Mouse (Mus musculus) bone marrow macrophage, adult 2 months (primary cell): Measurements from ENCODE around the gene Ppp1r12a. TPM values are rescaled to one million over a fixed set of nuclear protein-coding genes. Genes with fewer than 3 reads are reported as not detected.

Experiments used
- H3K27ac ChIP-seq: 2 replicates; pipeline ENCODE4 v1.5.1; 2012; ENCODE audit warnings: low read depth, low read length; ENCODE audit not compliant: insufficient read depth
- H3K4me1 ChIP-seq: 2 replicates; pipeline ENCODE4 v1.6.1; 2012; ENCODE audit warnings: low read length; ENCODE audit not compliant: control insufficient read depth, insufficient read depth
- H3K4me3 ChIP-seq: 2 replicates; pipeline ENCODE4 v1.5.1; 2012; ENCODE audit warnings: mild to moderate bottlenecking, low read length, moderate library complexity; ENCODE audit not compliant: insufficient read depth
- CTCF ChIP-seq: IDR thresholded peaks from 2 replicates; pipeline ENCODE4 v1.5.1; 2012; ENCODE audit warnings: low read depth, mild to moderate bottlenecking, low read length, moderate library complexity
- POLR2A ChIP-seq: IDR thresholded peaks from 2 replicates; pipeline ENCODE4 v1.6.1; 2012; ENCODE audit warnings: mild to moderate bottlenecking, low read depth, low read length, borderline replicate concordance
- polyA plus RNA-seq: library from polyadenylated mRNA; stranded (reverse); fragments of >200 nt; gene quantifications from 2 replicates; pipeline ENCODE4 v1.2.4, GENCODE M21; 2012; ENCODE audit not compliant: missing spikeins, insufficient read depth, insufficient read length

Ppp1r12a gene
- polyA plus RNA-seq, 1 experiment, result 84.8 TPM

DNA sequence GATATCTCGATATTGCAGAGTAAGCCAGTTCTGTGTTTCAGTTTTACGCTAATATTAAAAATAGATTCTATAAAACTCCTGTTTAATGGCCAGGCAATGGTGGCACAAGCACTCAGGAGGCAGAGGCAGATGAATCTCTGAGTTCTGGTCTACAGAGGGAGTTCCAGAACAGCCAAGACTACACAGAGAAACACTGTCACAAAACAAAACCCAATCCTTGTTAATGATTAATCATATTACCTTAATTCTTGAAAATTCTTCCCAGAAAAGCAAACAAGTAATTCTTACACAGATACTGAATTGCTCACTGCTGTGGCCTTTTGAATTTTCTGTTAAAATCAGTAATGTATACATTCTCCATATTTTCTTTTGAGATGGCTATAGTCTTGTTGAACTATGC lies 37.0 kb downstream of the Ppp1r12a start:
- H3K4me1 ChIP-seq, result peaks cover 9% of the 10 kb centered on the region

DNA sequence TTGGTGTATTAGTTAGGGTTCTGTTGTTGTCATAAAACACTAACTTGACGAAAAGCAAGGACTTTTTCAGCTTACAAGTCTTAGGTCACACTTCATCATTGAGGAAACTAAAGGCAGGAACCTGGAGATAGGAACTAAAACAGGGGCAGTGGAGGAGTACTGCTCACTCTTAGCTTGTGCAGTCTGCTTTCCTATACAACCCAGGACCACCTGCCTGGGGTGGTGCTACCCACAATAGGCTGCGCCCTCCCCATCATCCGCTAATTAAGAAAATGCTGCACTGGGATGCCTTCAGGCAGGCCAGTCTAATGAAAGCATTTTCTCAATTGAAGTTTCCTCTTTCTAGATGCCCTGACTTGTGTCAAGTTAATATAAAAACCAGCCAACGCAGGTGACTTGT lies 40.1 kb downstream of the Ppp1r12a start:
- Histone ChIP-seq H3K4me3 (no peak overlapping the region), H3K4me1 (peaks cover 8% of the 10 kb centered on the region), H3K27ac (no peak overlapping the region)
- no peak for TF ChIP-seq CTCF
- no peak for TF ChIP-seq POLR2A

More for the DNA sequence above, 37.0 kb downstream of the Ppp1r12a start:
- Histone ChIP-seq H3K27ac (no peak overlapping the region), H3K4me3 (no peak overlapping the region)
- TF ChIP-seq CTCF (no peak), POLR2A (no peak)

DNA sequence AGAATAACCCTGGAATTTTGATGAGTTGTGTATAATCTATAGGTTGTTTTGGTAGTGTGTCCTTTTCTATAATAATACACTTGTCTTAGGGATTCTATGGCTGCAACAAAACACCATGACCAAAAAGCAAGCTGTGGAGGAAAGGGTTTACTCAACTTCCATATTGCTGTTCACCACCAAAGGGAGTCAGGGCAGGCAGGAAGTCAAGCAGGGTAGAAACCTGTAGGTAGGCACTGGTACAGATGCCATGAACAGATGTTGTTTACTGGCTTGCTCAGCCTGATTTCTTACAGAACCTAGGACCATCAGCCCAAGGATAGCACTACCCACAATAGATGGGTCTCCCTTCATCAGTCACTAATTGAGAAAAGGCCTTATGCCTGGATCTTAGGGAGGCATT lies 41.4 kb downstream of the Ppp1r12a start:
- H3K27ac ChIP-seq, result no peak overlapping the region
- no peak overlapping the region for H3K4me3 ChIP-seq
- no peak for TF ChIP-seq POLR2A
- no peak for TF ChIP-seq CTCF
- peaks cover 10% of the 10 kb centered on the region for H3K4me1 ChIP-seq

DNA sequence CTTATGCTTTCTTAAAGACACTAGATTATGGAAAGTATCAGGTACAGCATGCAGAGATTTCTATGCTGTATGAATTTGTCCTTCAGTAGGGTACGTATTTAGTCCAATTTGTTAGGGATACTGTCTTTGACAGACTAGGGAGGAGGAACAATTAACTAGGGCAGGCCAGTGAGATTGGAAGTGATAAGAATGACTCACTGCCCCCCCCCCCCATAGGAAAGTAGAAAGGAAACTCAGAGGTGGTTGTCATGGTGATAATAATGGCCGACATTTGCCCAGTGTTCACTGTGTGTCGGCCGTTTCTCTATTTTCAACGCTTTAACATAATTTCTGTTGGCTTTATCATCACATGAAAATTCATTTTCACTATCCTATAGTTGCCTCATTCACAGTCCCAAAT lies 47.4 kb downstream of the Ppp1r12a start:
- no peak overlapping the region for H3K4me3 ChIP-seq

DNA sequence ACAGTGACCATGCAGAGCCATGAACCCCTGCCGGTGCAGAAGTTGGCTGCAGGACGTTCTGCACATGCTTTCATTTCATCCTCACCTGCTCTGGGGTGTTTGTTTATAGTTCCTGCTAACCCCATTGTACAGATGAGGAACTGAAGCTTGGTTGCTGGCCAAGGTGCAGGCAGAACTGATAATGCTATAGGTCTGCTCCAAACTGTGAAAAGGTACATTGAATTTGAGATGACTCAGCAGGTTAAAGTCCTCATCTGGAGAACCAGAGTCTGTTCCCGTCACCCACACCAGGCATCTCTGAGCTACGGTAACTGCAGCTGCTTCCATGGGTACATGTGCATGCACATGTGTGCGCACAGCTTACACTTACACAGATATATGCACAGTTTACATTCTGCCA lies 62.4 kb downstream of the Ppp1r12a start:
- TF ChIP-seq CTCF (no peak), POLR2A (no peak)
- no peak overlapping the region for H3K4me3 ChIP-seq
- no peaks in the 10 kb centered on the region for H3K4me1 ChIP-seq
- H3K27ac ChIP-seq, result no peak overlapping the region

More for the DNA sequence above, 47.4 kb downstream of the Ppp1r12a start:
- no peak for TF ChIP-seq POLR2A
- TF ChIP-seq CTCF, result no peak
- H3K4me1 ChIP-seq, result 0 out of 2 replicates have a peak, but pooled peaks cover 3% of the 10 kb centered on the region
- H3K27ac ChIP-seq, result no peak overlapping the region

DNA sequence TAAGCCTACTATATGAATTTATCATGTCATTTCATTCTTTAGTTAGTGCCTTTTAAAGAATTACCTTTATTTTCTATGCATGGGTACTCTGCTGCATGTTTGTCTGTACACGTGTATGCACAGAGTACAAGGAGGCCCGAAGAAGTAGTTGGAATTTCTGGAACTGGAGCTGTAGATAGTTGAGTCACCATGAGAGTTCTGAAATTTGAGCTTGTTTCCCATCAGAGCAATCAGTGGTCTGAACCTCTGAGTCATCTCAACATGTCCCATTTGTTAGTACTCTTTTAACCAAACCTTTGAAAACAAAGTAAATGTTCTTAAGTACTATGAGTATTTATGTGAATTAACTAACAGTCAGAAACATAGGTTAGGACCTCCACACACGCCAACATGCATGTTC lies 75.1 kb downstream of the Ppp1r12a start:
- TF ChIP-seq CTCF (no peak), POLR2A (no peak)
- Histone ChIP-seq H3K4me3 (no peak overlapping the region), H3K4me1 (no peaks in the 10 kb centered on the region), H3K27ac (no peak overlapping the region)

DNA sequence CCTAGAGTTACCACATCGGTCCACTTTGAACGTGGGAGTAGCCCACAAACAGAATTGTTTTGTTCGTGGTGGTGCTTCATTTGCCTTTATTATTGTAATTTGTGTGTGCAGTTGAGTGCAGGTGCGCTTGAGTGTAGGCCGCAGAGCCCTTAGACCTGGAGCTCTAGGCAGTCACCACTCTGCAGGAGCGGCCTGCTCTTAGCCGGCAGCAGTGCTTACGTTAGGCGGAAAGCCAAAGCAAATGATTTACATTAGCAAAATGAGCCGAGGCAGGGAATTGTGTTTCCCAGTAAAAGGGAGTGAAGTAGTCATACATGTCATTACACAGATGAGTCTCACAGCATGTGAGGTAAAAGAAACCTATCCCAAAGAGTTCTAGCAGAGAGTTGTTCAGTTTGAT lies 77.1 kb downstream of the Ppp1r12a start:
- H3K27ac ChIP-seq, result no peak overlapping the region
- H3K4me3 ChIP-seq, result no peak overlapping the region
- TF ChIP-seq CTCF (no peak), POLR2A (no peak)
- H3K4me1 ChIP-seq, result no peaks in the 10 kb centered on the region

DNA sequence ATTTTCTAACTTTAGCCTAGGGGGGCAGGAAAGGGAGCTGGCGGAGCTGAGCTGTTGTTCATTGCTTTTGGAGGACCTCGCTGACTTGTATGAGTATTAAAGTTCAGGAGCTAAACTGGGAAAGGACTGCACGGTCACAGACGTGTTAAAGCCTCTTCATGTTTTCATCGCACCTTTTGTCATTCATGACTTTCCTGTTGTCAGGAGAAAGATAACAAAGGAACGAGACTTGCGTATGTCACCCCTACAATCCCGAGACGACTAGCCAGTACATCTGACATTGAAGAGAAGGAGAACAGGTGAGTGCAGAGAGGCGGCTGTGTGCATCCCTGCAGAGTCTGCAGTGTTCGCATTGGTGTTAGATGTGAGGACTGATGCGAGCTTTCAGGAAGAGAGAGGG lies 88.7 kb downstream of the Ppp1r12a start:
- Histone ChIP-seq H3K27ac (no peak overlapping the region), H3K4me3 (no peak overlapping the region), H3K4me1 (no peaks in the 10 kb centered on the region)
- TF ChIP-seq POLR2A (no peak), CTCF (no peak)

DNA sequence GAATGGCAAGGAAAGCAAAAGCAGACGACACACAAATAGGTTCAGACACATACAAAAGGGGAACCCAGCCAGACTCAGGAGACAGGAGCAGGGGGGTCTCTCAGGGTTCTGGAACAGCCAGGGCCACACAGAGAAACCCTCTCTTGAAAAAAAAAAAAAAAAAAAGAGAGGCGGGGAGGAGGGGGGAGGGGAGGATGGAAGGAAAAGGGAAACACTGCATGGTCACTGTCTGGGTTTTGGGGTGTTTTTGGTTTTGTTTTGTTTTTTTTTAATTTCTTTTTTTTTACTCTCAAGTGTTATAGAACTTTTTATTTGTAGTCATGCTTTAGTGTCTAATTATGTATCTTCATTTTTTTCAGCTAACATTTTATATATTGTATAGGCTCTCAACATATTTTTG lies 89.2 kb downstream of the Ppp1r12a start:
- Histone ChIP-seq H3K4me3 (no peak overlapping the region), H3K4me1 (no peaks in the 10 kb centered on the region), H3K27ac (no peak overlapping the region)
- no peak for TF ChIP-seq CTCF
- no peak for TF ChIP-seq POLR2A

DNA sequence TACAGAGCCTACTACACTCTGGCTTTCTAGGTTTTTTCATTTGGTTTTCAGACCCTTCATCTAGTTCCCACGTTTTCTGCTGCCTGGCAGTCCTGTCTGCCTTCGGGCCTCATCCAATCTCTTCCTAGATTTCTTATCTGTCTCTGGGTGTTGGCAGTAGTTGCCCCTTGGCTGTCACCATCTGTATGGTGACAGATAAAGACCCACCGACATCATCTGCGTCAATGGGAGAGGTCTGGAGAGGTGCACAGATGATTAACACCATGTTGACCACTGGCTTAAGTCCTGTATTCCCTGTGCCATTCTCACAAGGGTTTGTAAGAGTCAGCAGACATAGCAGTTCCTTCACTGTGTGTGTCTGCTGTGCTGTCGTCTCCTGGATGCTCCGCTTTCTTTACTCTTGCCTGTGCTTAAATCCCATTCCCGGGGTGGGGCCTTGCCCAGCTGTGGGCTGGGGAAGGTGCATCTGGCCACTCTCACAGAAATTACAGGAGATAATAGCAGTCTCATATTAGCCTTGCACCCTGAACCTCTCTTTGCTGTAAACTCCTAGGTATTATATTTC lies 93.9 kb downstream of the Ppp1r12a start:
- TF ChIP-seq CTCF (no peak), POLR2A (no peak)
- Histone ChIP-seq H3K27ac (no peak overlapping the region), H3K4me3 (no peak overlapping the region), H3K4me1 (peaks cover 4% of the 10 kb centered on the region)

DNA sequence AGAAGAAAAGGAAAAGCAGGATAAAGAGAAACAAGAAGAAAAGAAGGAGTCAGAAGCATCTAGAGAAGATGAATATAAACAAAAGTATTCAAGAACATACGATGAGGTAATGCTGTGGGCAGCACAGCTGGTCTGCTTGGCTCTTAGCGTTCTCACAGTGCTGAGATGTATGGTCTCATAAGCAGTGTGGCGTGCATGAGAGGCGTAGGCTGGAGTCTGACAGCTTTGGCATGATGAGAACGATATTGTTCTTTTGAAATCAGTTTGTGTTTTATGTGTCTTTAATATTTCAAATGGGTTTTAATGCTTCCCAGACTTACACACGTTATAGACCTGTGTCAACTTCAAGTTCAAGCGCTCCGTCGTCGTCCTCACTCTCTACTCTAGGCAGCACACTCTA lies 98.9 kb downstream of the Ppp1r12a start:
- H3K27ac ChIP-seq, result no peak overlapping the region
- TF ChIP-seq POLR2A, result no peak
- no peak for TF ChIP-seq CTCF
- H3K4me3 ChIP-seq, result no peak overlapping the region
- peaks cover 4% of the 10 kb centered on the region for H3K4me1 ChIP-seq
